Mouse (Mus musculus): ENCODE measurements at regions not wholly inside any gene's neighbourhood (a gene's known extent, or its start where the extent isn't known, plus 50 kb on each side); places are given as distances from the start of the nearest gene placed in this dataset.
A peak's percentile ranks its signal among the peaks of the same experiment; 100 is the strongest.

DNA sequence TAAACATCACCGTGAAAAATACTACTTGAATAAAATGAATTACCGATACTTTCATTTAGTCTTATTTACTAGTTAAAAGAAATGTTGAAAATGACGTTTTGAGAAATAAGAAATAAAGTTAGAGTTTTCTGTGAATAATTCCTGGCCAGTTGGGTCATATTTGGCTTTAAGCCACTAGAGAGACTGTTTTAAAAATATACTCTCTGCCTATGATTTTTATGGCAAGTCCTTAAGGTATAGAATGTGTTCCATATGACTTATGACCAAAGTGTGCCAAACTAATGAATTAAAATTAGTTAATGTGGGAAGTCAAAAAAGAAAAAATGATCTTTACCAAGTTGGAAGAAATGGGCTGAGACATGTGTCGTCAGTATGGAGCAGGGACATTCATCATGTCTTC, 354.2 kb upstream of the Col3a1 start:
- Histone ChIP-seq H3K4me2 (no peak overlapping the region), H3K4me3 (no peak overlapping the region), H3K9me3 (no peaks in the 10 kb centered on the region), H3K27ac (replicated peaks) (no peak overlapping the region), H3K4me1 (replicated peaks) (no peaks in the 10 kb centered on the region), H3K9ac (no peak overlapping the region), H3K27me3 (no peaks in the 10 kb centered on the region), H3K36me3 (no peaks in the 10 kb centered on the region)
- ATAC-seq (ENCODE audit: low read depth) = no peak
- WGBS = 81% methylated on average over 4 of the region's 4 CpGs

DNA sequence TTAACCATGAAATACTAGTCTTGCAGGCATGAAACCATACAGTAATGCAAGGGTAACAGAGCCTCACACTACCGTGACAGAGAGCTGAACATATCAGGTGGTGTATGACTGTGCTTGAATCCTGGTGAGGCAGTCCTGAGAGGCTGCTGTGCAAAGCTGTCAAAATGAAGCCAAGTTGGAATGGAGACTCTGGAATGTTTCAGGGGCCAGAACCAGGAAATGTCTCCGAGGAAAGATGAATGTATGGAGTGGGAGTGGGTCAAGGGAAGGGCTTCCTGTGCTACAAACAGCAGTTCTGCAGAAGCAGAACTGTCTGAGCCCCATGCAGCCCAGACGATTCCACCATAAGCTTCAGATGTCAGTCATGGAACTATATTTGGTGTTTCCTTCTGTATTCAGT, 324.2 kb upstream of the Col3a1 start:
- Histone ChIP-seq H3K4me1 (replicated peaks) (no peaks in the 10 kb centered on the region), H3K27ac (replicated peaks) (no peak overlapping the region), H3K4me3 (no peak overlapping the region), H3K36me3 (no peaks in the 10 kb centered on the region), H3K9ac (no peak overlapping the region), H3K4me2 (no peak overlapping the region), H3K9me3 (no peaks in the 10 kb centered on the region), H3K27me3 (no peaks in the 10 kb centered on the region)
- ATAC-seq (ENCODE audit: low read depth) = no peak
- 72% methylated on average over 3 of the region's 3 CpGs for whole genome bisulfite sequencing

GRCm38 (mm10) chr1:45020516-45020915, 290.8 kb upstream of the Col3a1 start:
- Histone ChIP-seq H3K36me3 (no peaks in the 10 kb centered on the region), H3K27me3 (no peaks in the 10 kb centered on the region), H3K9ac (no peak overlapping the region), H3K4me1 (replicated peaks) (no peaks in the 10 kb centered on the region), H3K9me3 (no peaks in the 10 kb centered on the region), H3K4me2 (no peak overlapping the region), H3K4me3 (no peak overlapping the region), H3K27ac (replicated peaks) (no peak overlapping the region)
- ATAC-seq (ENCODE audit: low read depth) = no peak

DNA sequence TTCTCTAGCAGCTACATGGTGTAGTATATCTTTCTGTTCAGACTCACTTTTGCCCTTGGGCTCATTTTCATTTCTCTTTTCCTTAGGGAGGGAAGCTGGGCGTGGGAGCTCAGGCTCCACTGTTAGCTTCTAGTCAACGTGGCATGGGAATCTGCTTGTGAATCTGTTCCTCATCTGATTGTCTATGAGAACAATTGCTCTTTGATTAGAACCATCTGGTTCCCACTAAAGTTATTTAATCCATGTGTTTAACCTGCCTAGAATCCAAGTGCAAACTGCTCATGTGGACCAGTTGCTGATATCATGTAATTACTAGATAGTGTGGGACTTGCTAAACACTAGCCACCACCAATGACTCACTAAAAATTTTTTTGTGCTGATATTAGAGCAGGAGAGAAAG, 290.1 kb upstream of the Col3a1 start:
- Histone ChIP-seq H3K4me1 (replicated peaks) (no peaks in the 10 kb centered on the region), H3K36me3 (no peaks in the 10 kb centered on the region), H3K4me2 (no peak overlapping the region), H3K27ac (replicated peaks) (no peak overlapping the region), H3K9me3 (no peaks in the 10 kb centered on the region), H3K4me3 (no peak overlapping the region), H3K27me3 (no peaks in the 10 kb centered on the region), H3K9ac (no peak overlapping the region)
- WGBS = 47% methylated on average over 2 of the region's 2 CpGs
- no peak for ATAC-seq (ENCODE audit: low read depth)

GRCm38 (mm10) chr1:45022146-45022841, 289.0 kb upstream of the Col3a1 start:
- H3K27me3 ChIP-seq = no peaks in the 10 kb centered on the region
- no peak overlapping the region for H3K9ac ChIP-seq
- no peaks in the 10 kb centered on the region for H3K4me1 ChIP-seq (replicated peaks)
- H3K4me3 ChIP-seq = no peak overlapping the region
- H3K4me2 ChIP-seq = no peak overlapping the region
- no peak overlapping the region for H3K27ac ChIP-seq (replicated peaks)
- H3K9me3 ChIP-seq = no peaks in the 10 kb centered on the region
- WGBS = 78% methylated on average over 1 of the region's 1 CpGs
- H3K36me3 ChIP-seq = no peaks in the 10 kb centered on the region
- no peak for ATAC-seq (ENCODE audit: low read depth)

- no peak overlapping the region for H3K27ac ChIP-seq (replicated peaks)
- H3K27me3 ChIP-seq = no peaks in the 10 kb centered on the region
- WGBS = 79% methylated on average over 3 of the region's 3 CpGs
- H3K9me3 ChIP-seq = no peaks in the 10 kb centered on the region
- no peaks in the 10 kb centered on the region for H3K36me3 ChIP-seq
- no peak for ATAC-seq (ENCODE audit: low read depth)
- no peak overlapping the region for H3K4me2 ChIP-seq
- no peak overlapping the region for H3K9ac ChIP-seq
- H3K4me1 ChIP-seq (replicated peaks) = no peaks in the 10 kb centered on the region
- no peak overlapping the region for H3K4me3 ChIP-seq
Measured at GRCm38 (mm10) chr1:45023336-45023735, 288.0 kb upstream of the Col3a1 start.

- Histone ChIP-seq H3K4me1 (replicated peaks) (no peaks in the 10 kb centered on the region), H3K27ac (replicated peaks) (no peak overlapping the region), H3K9ac (no peak overlapping the region), H3K4me2 (no peak overlapping the region), H3K4me3 (no peak overlapping the region), H3K9me3 (no peaks in the 10 kb centered on the region), H3K36me3 (no peaks in the 10 kb centered on the region), H3K27me3 (no peaks in the 10 kb centered on the region)
- 58% methylated on average over 4 of the region's 4 CpGs for WGBS
- ATAC-seq (ENCODE audit: low read depth) = no peak
Measured at GRCm38 (mm10) chr1:45031436-45032027, 279.8 kb upstream of the Col3a1 start.

- Histone ChIP-seq H3K4me1 (replicated peaks) (no peaks in the 10 kb centered on the region), H3K36me3 (no peaks in the 10 kb centered on the region), H3K9ac (no peak overlapping the region), H3K27ac (replicated peaks) (no peak overlapping the region), H3K9me3 (no peaks in the 10 kb centered on the region), H3K4me2 (no peak overlapping the region), H3K27me3 (no peaks in the 10 kb centered on the region), H3K4me3 (no peak overlapping the region)
- 91% methylated on average over 7 of the region's 7 CpGs for WGBS
- no peak for ATAC-seq (ENCODE audit: low read depth)
Measured at GRCm38 (mm10) chr1:45033343-45033742, 278.0 kb upstream of the Col3a1 start.

GRCm38 (mm10) chr1:45041328-45041727, 270.0 kb upstream of the Col3a1 start:
- no peak overlapping the region for H3K4me3 ChIP-seq

DNA sequence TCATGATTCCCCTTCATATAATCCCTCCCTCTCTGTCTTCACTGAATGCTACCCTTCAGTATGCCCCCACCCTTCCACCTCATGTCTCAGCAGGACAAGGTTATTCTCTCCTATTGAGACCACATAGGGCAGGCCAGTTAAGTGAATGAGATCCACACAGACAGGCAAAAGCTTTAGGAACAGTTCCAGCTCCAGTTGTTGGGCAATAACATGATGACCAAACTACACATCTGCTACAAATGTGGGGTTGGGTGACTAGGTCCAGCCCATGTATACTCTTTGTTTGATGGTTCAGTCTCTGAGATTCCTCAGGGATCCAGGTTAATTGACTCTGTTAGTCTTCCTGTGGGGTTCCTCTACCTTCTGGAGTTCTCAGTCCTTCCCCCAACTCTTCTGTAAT, 269.5 kb upstream of the Col3a1 start:
- Histone ChIP-seq H3K27me3 (no peaks in the 10 kb centered on the region), H3K9me3 (no peaks in the 10 kb centered on the region), H3K4me1 (replicated peaks) (no peaks in the 10 kb centered on the region), H3K4me3 (no peak overlapping the region), H3K9ac (no peak overlapping the region), H3K4me2 (no peak overlapping the region), H3K36me3 (no peaks in the 10 kb centered on the region), H3K27ac (replicated peaks) (no peak overlapping the region)
- no peak for ATAC-seq (ENCODE audit: low read depth)

More at GRCm38 (mm10) chr1:45041328-45041727, 270.0 kb upstream of the Col3a1 start:
- Histone ChIP-seq H3K9ac (no peak overlapping the region), H3K4me1 (replicated peaks) (no peaks in the 10 kb centered on the region), H3K36me3 (no peaks in the 10 kb centered on the region), H3K27ac (replicated peaks) (no peak overlapping the region), H3K9me3 (no peaks in the 10 kb centered on the region), H3K4me2 (no peak overlapping the region), H3K27me3 (no peaks in the 10 kb centered on the region)
- WGBS = 93% methylated on average over 1 of the region's 1 CpGs
- no peak for ATAC-seq (ENCODE audit: low read depth)

- Histone ChIP-seq H3K4me3 (no peak overlapping the region), H3K27ac (replicated peaks) (no peak overlapping the region), H3K36me3 (no peaks in the 10 kb centered on the region), H3K9me3 (no peaks in the 10 kb centered on the region), H3K4me1 (replicated peaks) (no peaks in the 10 kb centered on the region), H3K4me2 (no peak overlapping the region), H3K9ac (no peak overlapping the region), H3K27me3 (no peaks in the 10 kb centered on the region)
- ATAC-seq (ENCODE audit: low read depth) = no peak
Measured at GRCm38 (mm10) chr1:45043245-45043926, 268.0 kb upstream of the Col3a1 start.

DNA sequence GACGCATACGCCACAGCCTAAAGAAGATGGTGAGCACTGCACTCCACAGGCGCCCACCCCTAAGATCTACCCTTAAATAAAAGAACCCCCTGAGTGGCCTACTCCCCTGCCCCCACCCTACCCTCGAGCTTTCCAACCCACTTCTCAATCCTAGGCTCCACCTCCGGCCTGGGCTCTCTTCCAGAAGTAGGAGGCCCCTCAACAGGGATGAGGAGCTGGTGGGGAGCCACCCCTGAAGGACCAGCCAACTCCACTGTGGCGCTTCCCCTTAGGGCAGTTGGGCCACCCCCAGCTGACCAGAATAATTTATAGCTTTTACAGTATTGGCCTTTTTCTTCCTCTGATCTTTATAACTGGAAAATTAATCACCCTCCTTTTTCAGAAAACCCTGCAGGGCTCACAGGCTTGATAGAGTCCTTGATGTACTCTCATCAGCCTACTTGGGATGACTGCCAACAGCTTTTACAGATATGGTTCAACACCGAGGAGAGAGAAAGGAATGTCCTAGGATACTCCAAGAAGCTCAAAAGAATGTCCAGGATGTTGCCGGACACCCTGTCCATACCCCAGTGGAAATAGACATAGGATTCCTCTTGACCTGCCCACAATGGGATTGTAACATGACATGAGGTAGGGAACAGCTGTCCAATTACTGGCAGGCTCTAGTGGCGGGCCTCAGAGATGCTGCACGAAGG, 220.3 kb upstream of the Col3a1 start:
- Histone ChIP-seq H3K36me3 (no peaks in the 10 kb centered on the region), H3K4me2 (no peak overlapping the region), H3K9ac (no peak overlapping the region), H3K4me3 (no peak overlapping the region), H3K4me1 (replicated peaks) (no peaks in the 10 kb centered on the region), H3K9me3 (no peaks in the 10 kb centered on the region), H3K27ac (replicated peaks) (no peak overlapping the region), H3K27me3 (no peaks in the 10 kb centered on the region)
- WGBS = 81% methylated on average over 10 of the region's 10 CpGs
- ATAC-seq (ENCODE audit: low read depth) = peak; percentile 47

Measured in neural tube, embryonic 13.5 days (tissue).